Mouse (Mus musculus): ENCODE results near the gene Tmprss9.

The Tmprss9 gene

GRCm38 (mm10) chr10:80937646-80938045, 66.0 kb downstream of the Tmprss9 start:
- no peak for DNase-seq (ENCODE audit: low read depth, low spot score)

DNA sequence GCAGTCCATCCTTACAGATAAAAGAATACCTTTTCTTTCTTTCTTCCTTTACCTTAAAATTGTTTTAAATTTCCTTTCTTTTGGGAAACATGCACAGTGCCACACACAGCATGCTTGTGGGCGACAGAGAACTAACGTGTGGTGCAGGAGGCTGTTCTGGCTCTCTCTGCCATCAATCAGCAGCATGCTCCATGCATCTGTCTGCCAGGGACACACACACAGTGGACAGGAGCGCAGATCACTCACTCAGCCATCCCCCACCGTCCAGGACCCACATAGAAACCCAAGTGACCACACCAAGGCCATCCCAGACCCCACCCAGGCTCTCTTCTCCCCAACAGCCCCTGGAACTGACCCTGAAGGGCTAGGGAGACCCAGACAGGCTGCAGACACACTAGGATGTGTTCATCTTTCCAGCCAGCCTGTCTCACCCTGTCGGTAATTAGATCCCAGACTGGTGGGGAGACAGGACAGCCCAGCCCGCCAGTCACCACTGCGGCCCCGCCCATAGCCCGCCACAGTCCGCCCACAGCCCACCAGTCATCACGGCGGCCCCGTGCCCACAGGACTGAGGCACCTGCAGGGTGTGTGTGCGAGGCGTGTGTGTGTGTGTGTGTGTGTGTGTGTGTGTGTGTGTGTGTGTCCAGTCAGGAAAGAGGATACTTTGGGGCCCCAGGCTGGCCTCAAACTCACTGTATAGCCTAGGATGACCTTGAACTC, 67.3 kb downstream of the Tmprss9 start:
- no peak for DNase-seq (ENCODE audit: low read depth, low spot score)

GRCm38 (mm10) chr10:80939671-80940070, 68.0 kb downstream of the Tmprss9 start:
- peak; percentile 84 for DNase-seq (ENCODE audit: low read depth, low spot score)

- no peak for DNase-seq (ENCODE audit: low read depth, low spot score)
Observed at GRCm38 (mm10) chr10:80940320-80940987, 68.8 kb downstream of the Tmprss9 start.

DNA sequence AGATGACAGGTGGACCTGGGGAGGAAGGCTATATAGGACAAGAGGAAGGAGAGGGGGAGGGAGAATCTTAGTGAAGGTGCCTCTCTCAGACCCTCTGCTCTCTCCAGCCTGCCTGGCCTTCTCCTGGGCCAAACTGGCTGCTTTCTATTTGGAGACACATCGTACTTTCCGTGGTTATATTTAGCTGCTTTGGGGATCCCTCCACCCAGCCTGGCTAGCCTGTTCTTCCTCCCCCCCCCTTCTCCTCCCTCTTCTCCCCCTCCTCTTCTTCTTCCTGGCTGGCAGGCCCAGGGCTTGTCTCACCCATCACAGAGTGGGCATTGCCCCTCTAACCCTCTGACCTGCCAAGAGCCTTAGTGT, 69.3 kb downstream of the Tmprss9 start:
- DNase-seq (ENCODE audit: low read depth, low spot score), result no peak

DNA sequence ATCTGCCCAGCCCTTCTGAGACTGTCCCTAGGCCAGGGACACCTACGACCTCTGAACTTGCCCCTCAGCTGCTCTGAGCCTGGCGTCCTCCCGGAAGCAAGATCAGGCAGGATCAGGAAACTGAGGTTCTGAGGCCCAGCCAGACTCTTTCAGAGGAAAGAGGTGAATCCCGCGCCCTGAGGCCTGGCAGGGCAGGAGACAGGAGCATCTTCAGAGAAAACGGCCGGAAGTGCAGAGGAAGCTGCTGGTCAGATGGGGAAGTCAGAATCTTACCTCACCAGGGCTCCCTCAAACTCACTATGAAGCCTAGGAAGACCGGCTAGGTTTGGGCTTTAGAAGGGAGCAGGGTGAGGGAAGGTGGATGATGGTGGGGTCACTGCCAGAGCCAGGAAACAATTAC, 71.3 kb downstream of the Tmprss9 start:
- DNase-seq (ENCODE audit: low read depth, low spot score), result no peak

GRCm38 (mm10) chr10:80943701-80944100, 72.1 kb downstream of the Tmprss9 start:
- DNase-seq (ENCODE audit: low read depth, low spot score), result no peak

GRCm38 (mm10) chr10:80944231-80944630, 72.6 kb downstream of the Tmprss9 start:
- no peak for DNase-seq (ENCODE audit: low read depth, low spot score)

DNA sequence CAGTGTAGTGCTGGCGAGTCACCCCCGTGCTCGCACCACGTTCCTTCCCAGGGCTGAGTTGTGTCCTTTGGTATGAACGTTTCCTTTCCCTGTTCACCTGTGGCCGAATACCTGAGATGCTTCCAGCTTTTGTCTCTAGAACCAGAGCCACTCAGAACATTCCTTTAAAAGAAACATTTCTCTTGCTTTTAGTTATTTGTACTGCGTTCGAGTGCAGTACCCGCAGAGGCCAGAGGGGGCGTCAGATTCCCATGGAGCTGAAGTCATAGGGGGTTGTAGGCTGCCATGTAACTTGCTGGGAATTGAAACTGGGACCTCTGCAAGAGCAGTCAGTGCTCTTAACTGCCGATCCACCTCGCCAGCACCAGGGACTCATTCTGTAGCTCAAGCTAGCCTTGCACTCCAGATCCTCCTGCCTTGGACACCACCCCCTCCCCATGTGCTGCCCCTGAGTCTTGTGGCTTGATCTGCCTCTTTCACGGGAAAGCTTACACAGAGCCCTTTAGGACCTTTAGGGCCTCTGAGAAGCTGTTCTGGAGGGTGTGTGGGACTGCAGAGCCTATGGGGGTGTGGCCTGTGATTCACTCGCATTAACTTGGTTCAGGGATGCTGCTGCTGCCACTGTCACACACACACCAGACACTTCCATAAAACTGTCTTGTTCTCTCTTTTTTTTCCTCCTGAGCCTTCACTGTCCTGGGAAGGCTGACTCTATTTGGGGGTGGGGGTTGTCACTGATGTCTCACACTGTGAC, 75.2 kb downstream of the Tmprss9 start:
- DNase-seq (ENCODE audit: low read depth, low spot score), result no peak

GRCm38 (mm10) chr10:80947802-80948201, 76.2 kb downstream of the Tmprss9 start:
- no peak for DNase-seq (ENCODE audit: low read depth, low spot score)

DNA sequence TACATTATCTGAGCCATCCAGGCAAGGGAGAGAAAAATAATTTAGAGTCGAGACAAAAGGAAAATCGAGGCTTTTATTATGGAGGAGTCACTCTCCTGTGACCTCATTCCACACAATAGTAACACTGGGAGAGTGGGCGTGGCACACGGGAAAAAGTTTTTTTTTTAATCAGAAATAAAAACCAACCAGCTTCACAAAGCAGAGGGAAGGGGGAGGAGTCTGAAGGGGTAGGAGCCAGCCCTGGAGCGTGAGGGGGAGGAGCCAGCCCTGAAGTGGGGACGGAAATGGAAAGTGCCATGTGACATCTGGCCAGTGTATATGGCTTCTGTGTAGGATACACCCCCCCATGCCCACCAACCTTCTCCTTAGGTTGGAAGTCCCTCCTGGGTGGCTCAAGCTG, 76.9 kb downstream of the Tmprss9 start:
- no peak for DNase-seq (ENCODE audit: low read depth, low spot score)

- no peak for DNase-seq (ENCODE audit: low read depth, low spot score)
Observed at GRCm38 (mm10) chr10:80949081-80949480, 77.4 kb downstream of the Tmprss9 start.

All from WW6 (cell line).